Mouse (Mus musculus): ENCODE measurements around the gene Hspa1l. TPM values are rescaled to one million over a fixed set of nuclear protein-coding genes. Genes with fewer than 3 reads are reported as not detected.

Hspa1l gene
- total and polyA plus RNA-seq, 3 experiments: 0.15 to 1.6 TPM; not detected in 1

GRCm38 (mm10) chr17:35013221-35013620 lies 40.7 kb downstream of the Hspa1l start:
- no peak for TF ChIP-seq UBTF (IDR thresholded peaks at IDR 0.05; ENCODE audit: borderline replicate concordance, insufficient read depth, low read depth, low read length)
- TF ChIP-seq MYB (IDR thresholded peaks at IDR 0.05; ENCODE audit: low read depth, low read length): no peak
- TF ChIP-seq EP300 (IDR thresholded peaks at IDR 0.05; ENCODE audit: low read depth in 1 of 2, low read length in 2 of 2): no peak
- TF ChIP-seq ETS1 (IDR thresholded peaks at IDR 0.05; ENCODE audit: low read depth, low read length): no peak
- no peak for TF ChIP-seq POLR2A (IDR thresholded peaks at IDR 0.05; ENCODE audit: control insufficient read depth in 1 of 2, insufficient read depth in 1 of 2, low read depth in 1 of 2, low read length in 2 of 2, poor library complexity in 1 of 2)
- TF ChIP-seq BHLHE40 (IDR thresholded peaks at IDR 0.05; ENCODE audit: borderline replicate concordance, low read depth, low read length): no peak
- TF ChIP-seq MAZ (IDR thresholded peaks at IDR 0.05; ENCODE audit: low read depth, low read length): no peak
- TF ChIP-seq USF2 (IDR thresholded peaks at IDR 0.05; ENCODE audit: borderline replicate concordance in 1 of 2, insufficient read depth in 1 of 2, low read depth in 1 of 2, low read length in 2 of 2): no peak
- TF ChIP-seq TCF12 (IDR thresholded peaks at IDR 0.05; ENCODE audit: low read depth, low read length): no peak
- no peak for TF ChIP-seq USF1 (IDR thresholded peaks at IDR 0.05; ENCODE audit: low read depth, low read length)
- no peak for TF ChIP-seq ZKSCAN1 (IDR thresholded peaks at IDR 0.05; ENCODE audit: low read depth, low read length)
- TF ChIP-seq ZC3H11A (IDR thresholded peaks at IDR 0.05; ENCODE audit: low read depth, low read length): no peak
- no peak for TF ChIP-seq GABPA (IDR thresholded peaks at IDR 0.05; ENCODE audit: low read depth, low read length)
- TF ChIP-seq ZMIZ1 (IDR thresholded peaks at IDR 0.05; ENCODE audit: low read depth, low read length): no peak
- TF ChIP-seq CTCF (IDR thresholded peaks at IDR 0.05 in 2 of 3, conservative IDR thresholded peaks at IDR 0.05 in 1 of 3; ENCODE audit: control insufficient read depth in 1 of 3, insufficient read depth in 1 of 3, low read depth in 2 of 3, low read length in 3 of 3, poor library complexity in 1 of 3, severe bottlenecking in 1 of 3): no peak
- TF ChIP-seq SIN3A (IDR thresholded peaks at IDR 0.05; ENCODE audit: low read length): no peak
- no peak for TF ChIP-seq E2F4 (IDR thresholded peaks at IDR 0.05; ENCODE audit: borderline replicate concordance, low read depth, low read length)
- no peaks in the 10 kb centered on the region for H3K27me3 ChIP-seq (ENCODE audit: control insufficient read depth in 1 of 2, insufficient read depth in 2 of 2, low read length in 2 of 2)
- no peak for DNase-seq (ENCODE audit: low read depth, low spot score)
- H3K79me2 ChIP-seq (ENCODE audit: control insufficient read depth, insufficient read depth, low read length, poor library complexity): peaks cover 1% of the 10 kb centered on the region; the same call in 1 of the 2 replicates
- H3K36me3 ChIP-seq (ENCODE audit: control insufficient read depth in 1 of 2, insufficient read depth in 2 of 2, low read length in 2 of 2): peaks cover 6 to 9% of the 10 kb centered on the region in 2 experiments
- no peak overlapping the region for H3K4me3 ChIP-seq (ENCODE audit: control insufficient read depth in 1 of 2, insufficient read depth in 1 of 2, low read depth in 2 of 2, low read length in 2 of 2)
- H3K4me1 ChIP-seq (ENCODE audit: control insufficient read depth in 1 of 2, insufficient read depth in 2 of 2, low read length in 2 of 2): peaks cover 0 to 12% of the 10 kb centered on the region in 2 experiments; a peak in 3 of 4 replicates
- no peak overlapping the region for H3K9ac ChIP-seq (ENCODE audit: control insufficient read depth, low read depth, low read length, poor library complexity, severe bottlenecking)
- no peaks in the 10 kb centered on the region for H3K9me3 ChIP-seq (replicated peaks; ENCODE audit: insufficient read depth, low read length)
- H3K27ac ChIP-seq (ENCODE audit: control insufficient read depth, low read depth, low read length): no peak overlapping the region

- H3K27me3 ChIP-seq (ENCODE audit: control insufficient read depth in 1 of 2, insufficient read depth in 2 of 2, low read length in 2 of 2): no peaks in the 10 kb centered on the region
- H3K9me3 ChIP-seq (replicated peaks; ENCODE audit: insufficient read depth, low read length): no peaks in the 10 kb centered on the region
- H3K4me1 ChIP-seq (ENCODE audit: control insufficient read depth in 1 of 2, insufficient read depth in 2 of 2, low read length in 2 of 2): peaks cover 0 to 13% of the 10 kb centered on the region in 2 experiments; a peak in 3 of 4 replicates
- H3K9ac ChIP-seq (ENCODE audit: control insufficient read depth, low read depth, low read length, poor library complexity, severe bottlenecking): no peak overlapping the region
- peaks cover 0 to 9% of the 10 kb centered on the region in 2 experiments; a peak in 3 of 4 replicates for H3K36me3 ChIP-seq (ENCODE audit: control insufficient read depth in 1 of 2, insufficient read depth in 2 of 2, low read length in 2 of 2)
- no peak overlapping the region for H3K27ac ChIP-seq (ENCODE audit: control insufficient read depth, low read depth, low read length)
- H3K4me3 ChIP-seq (ENCODE audit: control insufficient read depth in 1 of 2, insufficient read depth in 1 of 2, low read depth in 2 of 2, low read length in 2 of 2): no peak overlapping the region
- TF ChIP-seq CTCF (IDR thresholded peaks at IDR 0.05 in 2 of 3, conservative IDR thresholded peaks at IDR 0.05 in 1 of 3; ENCODE audit: control insufficient read depth in 1 of 3, insufficient read depth in 1 of 3, low read depth in 2 of 3, low read length in 3 of 3, poor library complexity in 1 of 3, severe bottlenecking in 1 of 3) (no peak), EP300 (IDR thresholded peaks at IDR 0.05; ENCODE audit: low read depth in 1 of 2, low read length in 2 of 2) (no peak), SIN3A (IDR thresholded peaks at IDR 0.05; ENCODE audit: low read length) (no peak), MAZ (IDR thresholded peaks at IDR 0.05; ENCODE audit: low read depth, low read length) (no peak), GATA1 (IDR thresholded peaks at IDR 0.05; ENCODE audit: low read depth, low read length) (no peak), MYC (IDR thresholded peaks at IDR 0.05; ENCODE audit: low read depth, low read length) (no peak), ETS1 (IDR thresholded peaks at IDR 0.05; ENCODE audit: low read depth, low read length) (no peak), ZC3H11A (IDR thresholded peaks at IDR 0.05; ENCODE audit: low read depth, low read length) (no peak), POLR2AphosphoS5 (IDR thresholded peaks at IDR 0.05; ENCODE audit: borderline replicate concordance, low read depth, low read length) (no peak), TCF12 (IDR thresholded peaks at IDR 0.05; ENCODE audit: low read depth, low read length) (no peak), POLR2AphosphoS2 (IDR thresholded peaks at IDR 0.05; ENCODE audit: low read length) (no peak), GABPA (IDR thresholded peaks at IDR 0.05; ENCODE audit: low read depth, low read length) (no peak), NELFE (IDR thresholded peaks at IDR 0.05; ENCODE audit: low read depth, low read length) (no peak), SMC3 (IDR thresholded peaks at IDR 0.05; ENCODE audit: low read depth, low read length) (no peak), ELF1 (IDR thresholded peaks at IDR 0.05; ENCODE audit: low read depth, low read length) (no peak), MXI1 (IDR thresholded peaks at IDR 0.05; ENCODE audit: low read depth, low read length) (no peak), UBTF (IDR thresholded peaks at IDR 0.05; ENCODE audit: borderline replicate concordance, insufficient read depth, low read depth, low read length) (no peak), MAX (IDR thresholded peaks at IDR 0.05; ENCODE audit: low read length) (no peak)
- DNase-seq (ENCODE audit: low read depth, low spot score): no peak
- H3K79me2 ChIP-seq (ENCODE audit: control insufficient read depth, insufficient read depth, low read length, poor library complexity): no peaks in the 10 kb centered on the region
Measured at GRCm38 (mm10) chr17:35015296-35015695, 42.8 kb downstream of the Hspa1l start.

Data from MEL (cell line).